Mouse (Mus musculus) liver, adult 2 months (tissue): ENCODE data around the gene Slc5a11.

Experiments
- CTCF ChIP-seq: fragments of 200-500 bp; IDR thresholded peaks from 2 replicates; pipeline ENCODE4 v1.5.1; 2011; ENCODE audit warnings: low read depth, low read length, control low read depth
- POLR2A ChIP-seq: fragments of 200-500 bp; IDR thresholded peaks from 2 replicates; pipeline ENCODE4 v1.6.1; 2011; ENCODE audit warnings: low read length, control low read depth; ENCODE audit not compliant: insufficient read depth; ENCODE audit errors: extremely low read depth

GRCm38 (mm10) chr7:123279797-123280196, 65.2 kb downstream of the Slc5a11 start:
- no peak for TF ChIP-seq POLR2A
- no peak for TF ChIP-seq CTCF
